Mouse (Mus musculus): ENCODE measurements around the gene 4933427I04Rik.

- no peak for TF ChIP-seq EP300 (IDR thresholded peaks at IDR 0.05; ENCODE audit: low read depth)
- TF ChIP-seq CTCF (IDR thresholded peaks at IDR 0.05; ENCODE audit: low read depth) = no peak
Measured at GRCm38 (mm10) chr4:123859803-123860202, 324 bp downstream of the 4933427I04Rik start.
